Mouse (Mus musculus): ENCODE measurements at regions not wholly inside any gene's neighbourhood (a gene's known extent, or its start where the extent isn't known, plus 50 kb on each side); places are given as distances from the start of the nearest gene placed in this dataset.

- DNase-seq = no peak
Measured at GRCm38 (mm10) chr10:111829291-111829690, 143.2 kb upstream of the Krr1 start.

DNA sequence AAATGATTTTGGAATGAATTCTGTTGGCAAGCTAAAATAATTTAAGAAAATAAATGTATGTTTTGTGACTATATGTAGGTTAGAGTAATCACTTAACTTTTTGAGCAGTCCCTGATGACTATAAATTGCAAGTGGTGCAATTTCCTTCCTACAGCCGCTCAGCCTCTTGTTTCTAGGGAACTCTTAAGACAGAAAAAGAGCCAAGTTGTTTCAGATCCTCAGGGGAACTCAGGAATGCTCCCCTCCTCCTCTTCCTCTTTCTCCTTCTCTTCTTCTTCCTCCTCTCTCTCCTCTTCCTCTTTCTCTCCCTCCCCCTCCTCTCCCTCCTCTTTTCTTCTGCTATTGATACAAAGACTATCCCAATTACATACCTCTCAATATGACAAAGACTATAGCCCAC lies 141.4 kb upstream of the Krr1 start:
- DNase-seq = no peak

- DNase-seq = no peak
Measured at GRCm38 (mm10) chr10:111833611-111834010, 138.9 kb upstream of the Krr1 start.

DNA sequence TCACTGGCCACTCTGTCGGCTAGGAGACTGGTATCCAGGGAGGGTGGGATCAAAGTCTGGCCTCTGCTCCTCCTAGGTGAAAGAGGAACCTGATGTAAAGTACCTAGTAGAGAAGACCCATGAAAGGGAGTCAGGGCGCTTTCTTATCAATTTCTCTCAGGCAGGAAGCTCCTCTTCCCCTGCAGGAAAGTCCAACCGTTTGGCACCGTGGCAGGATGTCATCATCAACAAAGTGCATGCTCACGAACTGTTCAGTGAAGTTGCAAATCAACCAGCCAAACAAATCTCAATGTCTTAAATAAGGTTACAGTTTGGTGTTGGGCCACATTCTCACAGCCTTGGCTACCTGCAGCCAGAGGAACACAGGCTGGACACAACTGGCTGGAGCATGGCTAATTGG lies 138.2 kb upstream of the Krr1 start:
- DNase-seq = peak; percentile 7

- peak; percentile 11 for DNase-seq
Measured at GRCm38 (mm10) chr10:111834925-111835823, 137.3 kb upstream of the Krr1 start.

DNA sequence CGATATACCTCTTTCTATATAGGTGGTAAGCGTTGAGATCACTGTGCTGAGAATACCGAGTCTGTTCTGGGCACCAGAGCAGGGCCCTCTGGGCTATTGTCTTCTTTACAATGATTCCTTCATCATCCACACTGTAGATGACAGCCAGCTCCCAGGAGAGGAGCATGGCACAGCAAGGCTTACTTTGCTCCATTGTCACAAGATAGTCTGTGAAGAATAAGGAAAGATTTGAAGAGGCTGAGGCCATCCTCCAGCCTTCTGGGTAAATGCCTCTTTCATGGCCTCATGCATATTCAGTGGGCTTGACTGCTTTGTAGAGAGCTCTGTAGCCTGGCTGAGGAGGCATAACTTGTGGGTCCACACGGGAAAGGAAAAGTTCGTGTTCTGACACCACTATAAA lies 136.3 kb upstream of the Krr1 start:
- DNase-seq = no peak

DNA sequence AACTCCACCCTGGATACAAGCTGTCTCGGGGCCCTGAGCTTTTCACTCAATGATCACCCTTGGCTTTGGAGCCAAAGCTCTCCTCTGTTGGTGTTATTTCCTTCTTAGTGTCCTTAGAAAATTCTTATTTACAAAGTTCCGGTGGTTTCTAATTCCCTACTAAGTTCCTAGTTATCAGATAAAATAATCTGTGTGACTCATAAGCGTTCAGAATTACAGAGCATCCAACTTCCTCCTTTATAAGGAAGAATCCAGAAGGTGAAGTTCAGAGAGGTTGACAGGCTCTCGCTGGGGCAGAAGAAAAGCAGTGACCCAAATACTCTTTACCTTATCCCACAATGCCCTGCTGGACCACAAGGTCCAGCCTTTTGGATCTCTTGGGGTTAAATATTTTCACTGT lies 135.7 kb upstream of the Krr1 start:
- DNase-seq = no peak

GRCm38 (mm10) chr10:111842321-111842775 lies 130.1 kb upstream of the Krr1 start:
- no peak for DNase-seq

DNA sequence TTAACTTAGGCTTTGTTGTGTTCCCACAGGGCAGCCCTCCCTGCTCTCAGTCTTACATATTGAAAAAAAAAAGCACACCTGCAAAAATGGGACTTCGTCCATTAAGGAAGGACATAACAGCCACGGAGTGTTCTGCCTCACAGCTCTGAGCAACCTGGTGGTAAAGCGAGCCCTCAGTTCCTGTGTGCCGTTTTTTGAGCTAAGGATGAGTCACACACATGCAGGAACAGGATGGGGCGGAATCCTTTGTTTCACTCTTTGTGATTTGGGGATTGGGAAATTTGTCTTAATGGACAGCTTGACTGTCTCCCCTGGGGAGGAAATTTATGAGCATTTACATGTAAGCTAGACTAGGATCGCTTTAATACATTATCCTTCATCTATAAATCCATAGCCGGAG lies 129.6 kb upstream of the Krr1 start:
- no peak for DNase-seq

DNA sequence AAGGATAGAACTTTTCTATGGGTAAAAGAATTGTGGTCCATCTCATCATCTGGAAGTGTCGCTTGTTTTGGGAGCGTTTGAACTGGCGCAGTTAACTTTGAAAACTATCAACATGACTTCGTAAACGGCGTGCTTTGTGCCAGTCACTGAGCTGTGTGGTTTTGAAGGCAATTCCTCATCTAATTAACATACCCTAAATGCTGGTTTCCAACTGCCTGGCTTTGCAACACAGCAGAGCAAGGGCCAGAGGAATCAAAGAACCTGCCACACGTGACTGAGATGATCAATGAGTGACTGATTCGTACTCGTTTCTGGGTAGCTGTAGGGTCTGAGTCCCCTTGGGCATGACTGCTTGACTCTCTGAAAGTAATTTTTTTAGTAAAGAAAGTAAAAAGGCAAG lies 129.2 kb upstream of the Krr1 start:
- DNase-seq = no peak

- no peak for DNase-seq
Measured at GRCm38 (mm10) chr10:111844144-111844543, 128.3 kb upstream of the Krr1 start.

DNA sequence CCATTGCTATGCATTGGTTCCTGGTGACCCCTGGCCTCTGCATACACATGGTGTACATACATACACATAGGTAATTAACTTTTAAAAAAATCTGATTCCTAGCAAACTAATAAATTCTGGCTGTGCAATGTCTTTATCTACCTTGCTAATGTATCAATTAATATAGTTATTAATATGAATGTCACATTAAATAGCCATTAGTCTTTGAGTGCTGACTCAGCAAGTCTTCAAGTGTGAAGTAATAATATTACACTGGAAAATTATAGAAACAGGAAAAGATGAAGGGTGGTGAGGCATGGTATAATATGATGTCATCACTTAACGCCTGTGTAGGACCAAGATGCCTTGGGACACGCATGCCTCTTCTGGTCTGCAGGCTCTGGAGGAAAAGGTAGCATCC lies 126.5 kb upstream of the Krr1 start:
- DNase-seq = no peak

DNA sequence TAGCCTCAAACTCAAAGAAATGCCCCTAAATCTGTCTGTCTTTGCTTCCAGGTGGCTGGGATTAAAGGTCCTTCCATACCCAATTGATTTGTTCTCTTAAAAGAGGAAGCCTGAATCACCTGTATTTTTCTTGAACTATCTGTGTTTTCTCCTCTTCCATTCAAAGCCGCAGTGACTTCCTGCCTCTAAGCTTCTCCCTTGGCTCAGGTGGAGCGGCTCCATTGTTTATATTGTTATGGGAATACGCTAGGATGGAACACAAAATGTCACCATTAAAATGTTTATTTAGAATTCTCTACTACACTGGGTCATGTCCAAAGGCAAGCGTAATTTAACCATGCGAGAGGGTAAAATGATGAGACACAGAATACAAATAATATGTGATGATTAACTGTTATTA lies 118.2 kb upstream of the Krr1 start:
- DNase-seq = no peak

- DNase-seq = no peak
Measured at GRCm38 (mm10) chr10:111855496-111855895, 117.0 kb upstream of the Krr1 start.

DNA sequence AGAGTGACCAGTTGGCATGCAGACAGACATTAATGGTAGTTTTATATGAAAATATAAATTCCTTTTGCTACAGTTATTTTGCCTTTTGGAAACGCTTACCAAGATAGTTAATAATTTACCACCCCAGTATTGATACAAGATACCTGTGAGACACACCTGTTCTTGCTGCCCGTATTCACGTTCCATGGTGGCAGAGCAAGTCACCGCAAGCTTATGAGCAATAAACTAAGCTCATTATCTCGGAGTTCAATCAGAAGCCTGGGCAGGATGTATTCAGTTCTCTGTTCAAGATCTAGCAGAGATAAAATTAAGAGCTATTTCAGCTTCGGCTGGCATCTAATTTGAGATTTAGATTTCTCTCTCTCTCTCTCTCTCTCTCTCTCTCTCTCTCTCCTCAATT lies 114.1 kb upstream of the Krr1 start:
- DNase-seq = no peak

- no peak for DNase-seq
Measured at GRCm38 (mm10) chr10:111865286-111865830, 107.1 kb upstream of the Krr1 start.

- no peak for DNase-seq
Measured at GRCm38 (mm10) chr10:111867102-111867501, 105.4 kb upstream of the Krr1 start.

DNA sequence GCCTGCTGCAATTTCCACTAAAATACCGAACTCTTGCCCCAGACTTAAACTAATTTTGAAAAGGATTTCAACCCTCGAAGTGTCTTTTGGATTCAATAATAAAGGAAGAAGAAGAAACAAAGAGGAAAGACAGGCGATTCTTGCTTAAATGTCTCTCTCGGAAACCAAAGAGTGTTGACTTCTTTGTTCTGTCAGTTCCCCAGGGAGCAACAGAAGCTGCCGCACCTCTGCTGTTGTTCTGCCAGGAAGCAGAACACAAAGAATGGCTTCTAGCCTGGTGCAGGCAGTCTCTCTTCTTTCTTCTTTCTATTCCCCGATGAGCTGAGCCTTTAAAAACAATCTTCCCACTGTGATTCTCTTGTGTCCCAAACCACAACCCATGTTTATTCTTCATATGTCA lies 104.9 kb upstream of the Krr1 start:
- DNase-seq = no peak

DNA sequence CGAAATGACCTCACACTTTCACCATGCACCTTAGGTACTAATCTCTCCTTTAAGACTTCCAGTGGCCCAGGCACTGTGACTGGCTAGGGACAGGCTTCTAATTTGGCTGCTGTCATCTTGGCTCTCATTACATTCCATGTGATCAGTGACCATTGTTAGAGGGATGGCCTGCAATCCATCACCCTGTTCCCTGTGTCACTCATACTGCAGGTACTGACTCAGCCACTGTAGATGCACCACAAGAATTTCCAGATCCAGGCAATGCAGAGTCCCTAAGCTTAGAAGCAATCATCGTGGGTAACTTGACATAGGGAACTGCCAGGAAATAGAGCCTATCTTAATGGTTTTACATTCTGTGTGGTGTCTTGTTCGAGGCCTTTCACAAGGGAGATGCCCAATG lies 92.1 kb upstream of the Krr1 start:
- DNase-seq = no peak

DNA sequence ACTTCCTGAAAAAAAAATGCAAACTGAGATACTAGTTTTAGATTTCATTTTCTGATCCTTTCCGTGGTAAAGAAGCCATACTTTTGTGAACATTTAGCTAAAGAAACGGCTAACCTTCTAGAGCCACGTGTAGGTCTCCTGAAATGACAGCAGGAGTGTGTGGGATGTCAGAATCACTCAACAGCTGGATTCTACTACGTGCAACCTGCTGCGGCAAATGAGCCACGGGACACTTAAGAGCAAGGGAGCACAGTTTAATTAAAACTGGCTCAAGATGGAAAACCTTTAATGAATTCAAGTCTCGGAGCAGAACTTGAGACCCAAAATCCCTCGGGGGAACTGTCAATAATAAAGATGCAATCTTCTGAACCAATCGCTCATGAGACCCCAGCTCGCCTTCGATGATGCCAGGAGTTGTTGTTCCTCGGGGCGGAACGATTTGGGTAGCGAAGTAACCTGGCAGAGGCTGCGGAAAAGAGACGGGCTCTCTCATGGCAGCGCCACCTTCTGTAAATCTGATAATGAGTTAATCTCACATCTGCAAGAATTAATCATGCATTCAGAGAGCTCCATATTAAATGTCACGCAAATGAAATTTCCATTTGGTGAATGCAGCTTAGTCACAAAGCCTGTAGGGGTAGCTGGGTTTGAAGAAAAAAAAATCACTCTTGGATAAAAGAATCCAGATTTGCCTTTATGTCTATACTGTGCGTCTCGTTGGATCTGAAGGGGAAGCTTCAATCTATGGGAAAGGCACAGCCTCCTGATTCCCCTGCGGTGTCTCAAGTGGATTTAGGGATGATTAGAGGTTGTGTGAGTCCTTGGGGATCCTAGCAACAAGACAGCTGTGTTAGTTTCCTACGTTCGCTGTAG lies 90.9 kb upstream of the Krr1 start:
- peak; percentile 19 for DNase-seq

DNA sequence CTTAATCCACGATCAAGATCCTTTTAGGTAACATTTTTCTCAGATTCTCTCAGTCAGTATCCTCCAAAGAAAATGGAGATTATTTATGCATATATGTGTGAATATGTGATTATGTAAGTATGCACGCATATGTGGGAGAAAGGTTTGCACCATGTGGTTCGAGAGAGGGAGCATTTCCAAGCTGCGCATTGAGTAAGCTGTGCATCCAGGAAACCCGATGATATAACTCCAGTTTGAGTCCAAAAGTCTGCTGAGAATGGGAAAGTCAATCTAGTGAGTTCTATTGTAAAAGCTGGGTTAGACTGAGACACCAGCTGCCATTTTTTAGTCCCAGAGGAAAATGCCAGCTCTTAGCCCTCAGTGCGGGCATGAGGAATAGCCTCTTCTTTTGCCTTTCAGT lies 89.9 kb upstream of the Krr1 start:
- no peak for DNase-seq

DNA sequence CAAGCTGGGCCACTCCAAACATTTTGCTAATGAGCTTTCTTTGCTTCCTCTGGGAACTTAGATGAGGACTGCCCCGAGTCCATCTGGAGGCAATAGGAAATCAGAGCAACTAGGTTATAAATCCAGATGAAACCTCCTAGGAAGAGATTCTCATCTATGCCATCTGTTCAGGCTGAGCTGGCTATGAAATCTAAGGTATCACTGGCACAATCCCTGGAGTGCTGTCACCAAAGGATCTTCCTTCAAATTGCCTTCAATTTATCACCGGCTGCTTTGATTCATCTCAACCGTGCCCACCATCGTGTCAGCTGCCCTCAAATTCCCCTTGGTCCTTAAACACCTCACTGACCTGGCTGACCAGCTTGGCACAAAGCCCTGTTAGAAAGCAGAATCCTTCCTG lies 87.8 kb upstream of the Krr1 start:
- no peak for DNase-seq

- no peak for DNase-seq
Measured at GRCm38 (mm10) chr10:111889111-111889510, 83.4 kb upstream of the Krr1 start.

GRCm38 (mm10) chr10:111893489-111893888 lies 79.0 kb upstream of the Krr1 start:
- DNase-seq = no peak

Data from kidney, adult 18-20 months (tissue).